Mouse (Mus musculus) thymus, postnatal 25 days (tissue): ENCODE data around the gene Gp1ba.

ENCODE experiments used
- DNase-seq: peaks from one replicate; pipeline ENCODE4 v3.0.0; 2022

The Gp1ba gene

GRCm38 (mm10) chr11:70654198-70654922, 15.4 kb downstream of the Gp1ba start, which contains the start of gene Pfn1:
Gene Pfn1 (minus strand): TSS chr11:70654644.
- DNase-seq, result peak; percentile 83

- peak; percentile 84 for DNase-seq
These were observed 16.1 kb downstream of the Gp1ba start for GRCm38 (mm10) chr11:70654923-70655570.

- DNase-seq, result peak; percentile 79
These were observed 16.9 kb downstream of the Gp1ba start for GRCm38 (mm10) chr11:70655571-70656455.

GRCm38 (mm10) chr11:70656456-70656927, 17.6 kb downstream of the Gp1ba start:
- peak; percentile 22 for DNase-seq

- no peak for DNase-seq
These were observed 18.0 kb downstream of the Gp1ba start, which contains the start of gene Eno3 for GRCm38 (mm10) chr11:70656964-70657363. Gene Eno3 (plus strand): TSS chr11:70657202.

GRCm38 (mm10) chr11:70657573-70657972, 18.7 kb downstream of the Gp1ba start:
- peak; percentile 47 for DNase-seq

- no peak for DNase-seq
These were observed 19.1 kb downstream of the Gp1ba start for GRCm38 (mm10) chr11:70657991-70658390.

- no peak for DNase-seq
These were observed 19.6 kb downstream of the Gp1ba start for GRCm38 (mm10) chr11:70658521-70658920.

- DNase-seq, result no peak
These were observed 20.0 kb downstream of the Gp1ba start for GRCm38 (mm10) chr11:70658942-70659341.

- DNase-seq, result no peak
These were observed 21.6 kb downstream of the Gp1ba start for GRCm38 (mm10) chr11:70660571-70660970.

- DNase-seq, result no peak
These were observed 24.2 kb downstream of the Gp1ba start for GRCm38 (mm10) chr11:70663101-70663500.

- DNase-seq, result no peak
These were observed 25.0 kb downstream of the Gp1ba start for GRCm38 (mm10) chr11:70663957-70664356.

- DNase-seq, result no peak
These were observed 25.8 kb downstream of the Gp1ba start for GRCm38 (mm10) chr11:70664741-70665140.

GRCm38 (mm10) chr11:70666687-70667086, 27.8 kb downstream of the Gp1ba start:
- DNase-seq, result no peak

GRCm38 (mm10) chr11:70667271-70668150, 28.6 kb downstream of the Gp1ba start:
- DNase-seq, result no peak

GRCm38 (mm10) chr11:70668335-70668770, 29.4 kb downstream of the Gp1ba start:
- DNase-seq, result no peak

GRCm38 (mm10) chr11:70668771-70669505, 30.0 kb downstream of the Gp1ba start, which contains the start of gene Spag7:
Gene Spag7 (minus strand): TSS chr11:70669416.
- DNase-seq, result peak; percentile 95

- DNase-seq, result peak; percentile 94
These were observed 30.8 kb downstream of the Gp1ba start for GRCm38 (mm10) chr11:70669582-70670345.

GRCm38 (mm10) chr11:70670483-70670882, 31.6 kb downstream of the Gp1ba start:
- DNase-seq, result no peak

GRCm38 (mm10) chr11:70671333-70672047, 32.6 kb downstream of the Gp1ba start:
- DNase-seq, result no peak
